Mouse (Mus musculus) adrenal gland, postnatal 36 days (tissue): Measurements from ENCODE around the gene Otud6a. TPM values are rescaled to one million over a fixed set of nuclear protein-coding genes. Genes with fewer than 3 reads are reported as not detected.
"Not testable (repeated sequence)": the region's sequence is repeated elsewhere in the genome, so short reads cannot be mapped to it uniquely, and the experiment has no call there.

Experiments
- DNase-seq, 2 experiments: peaks; one replicate each; pipeline ENCODE4 v3.0.0; 2021; ENCODE audit warnings: mixed read lengths in 1 of 2
- long read RNA-seq, 2 experiments: library from polyadenylated mRNA; stranded (forward); transcript quantifications; one replicate each; pipeline ENCODE4 v2.0.0; 2021; ENCODE audit warnings: borderline sequencing depth in 2 of 2
- microRNA-seq: library from miRNA; unstranded; fragments of <30 nt; microRNA quantifications from one replicate; pipeline ENCODE4 v1.2.0, GENCODE M21; 2021
- total RNA-seq, 2 experiments: library from RNA; stranded (reverse); gene quantifications; 2 replicates each; pipeline ENCODE4 v1.2.3; 2021

The Otud6a gene
- not detected for total RNA-seq
- long read RNA-seq, experiment 1 = 0 reads
- long read RNA-seq, experiment 2 = 0 reads

GRCm38 (mm10) chrX:100428693-100429092, at the start of gene Otud6a:
Gene Otud6a, plus strand, starts transcription at chrX:100429013.
- DNase-seq = no peak

- DNase-seq = no peak
These were observed 38.9 kb upstream of the Otud6a start for GRCm38 (mm10) chrX:100389887-100390286.

- peak; percentile 19 to 38 for DNase-seq
These were observed 36.5 kb upstream of the Otud6a start for GRCm38 (mm10) chrX:100392304-100392703.

- no peak for DNase-seq
These were observed 34.5 kb upstream of the Otud6a start for GRCm38 (mm10) chrX:100394223-100394861.

- peak; percentile 47 to 53 for DNase-seq
These were observed 33.8 kb upstream of the Otud6a start for GRCm38 (mm10) chrX:100395026-100395425.

GRCm38 (mm10) chrX:100400900-100401299, 27.9 kb upstream of the Otud6a start:
- DNase-seq = no peak

- no peak for DNase-seq
These were observed 27.2 kb upstream of the Otud6a start for GRCm38 (mm10) chrX:100401657-100402056.

- DNase-seq = no peak
These were observed 19.6 kb upstream of the Otud6a start for GRCm38 (mm10) chrX:100409245-100409644.

- no peak for DNase-seq
These were observed 3.5 kb downstream of the Otud6a start for GRCm38 (mm10) chrX:100432311-100432710.

GRCm38 (mm10) chrX:100442617-100443016, 13.8 kb downstream of the Otud6a start, which contains the start of gene Awat2:
Gene Awat2, minus strand, starts transcription at chrX:100442717.
- not testable (repeated sequence) for DNase-seq

GRCm38 (mm10) chrX:100443532-100443931, 14.7 kb downstream of the Otud6a start:
- DNase-seq = no peak

GRCm38 (mm10) chrX:100468047-100468446, 39.2 kb downstream of the Otud6a start:
- DNase-seq = no peak

GRCm38 (mm10) chrX:100470126-100470525, 41.3 kb downstream of the Otud6a start:
- peak; percentile 21 to 55 for DNase-seq

- peak; percentile 20 to 31 for DNase-seq
These were observed 42.7 kb downstream of the Otud6a start for GRCm38 (mm10) chrX:100471491-100471890.

- DNase-seq = no peak
These were observed 46.9 kb downstream of the Otud6a start for GRCm38 (mm10) chrX:100475569-100476223.

Small RNAs within 50 kb of the gene (microRNA-seq; reads per million reads assigned to microRNA genes)
- gene Mir676 = 1,619 reads per million, percentile 83 among the genes with 10 or more reads in this experiment

Other genes with a start within 250 kb of the Otud6a start
- under 1 TPM; 0.89 to 0.95 TPM for gene Awat2, start 13.7 kb downstream of the Otud6a start, total RNA-seq
- 10 to 100 TPM; 59.7 to 67.5 TPM for gene Igbp1, start 65.3 kb downstream of the Otud6a start, total RNA-seq
- not detected for gene Dgat2l6, start 95.8 kb downstream of the Otud6a start, total RNA-seq
- gene Awat1, start 143.2 kb downstream of the Otud6a start, total RNA-seq = not detected
- not detected for gene P2ry4, start 165.9 kb downstream of the Otud6a start, total RNA-seq
- not detected for gene Arr3, start 176.5 kb downstream of the Otud6a start, total RNA-seq
- gene Kif4, start 196.7 kb downstream of the Otud6a start, total RNA-seq = 1 to 10 TPM; 1.7 to 2.8 TPM
- gene Pdzd11, start 197.6 kb downstream of the Otud6a start, total RNA-seq = 10 to 100 TPM; 45.6 to 52.2 TPM